Mouse (Mus musculus) CH12.LX (cell line): Measurements from ENCODE around the gene Pex12. TPM values are rescaled to one million over a fixed set of nuclear protein-coding genes. Genes with fewer than 3 reads are reported as not detected.

Experiments used
- DNase-seq: peaks from one replicate; pipeline ENCODE4 v3.0.0-alpha.2; 2013; ENCODE audit errors: extremely low read depth
- H3K27ac ChIP-seq: 2 replicates; pipeline ENCODE4 v1.5.1; 2012; ENCODE audit warnings: low read depth, mild to moderate bottlenecking, control low read depth, moderate library complexity; ENCODE audit not compliant: insufficient read depth
- H3K27me3 ChIP-seq: replicated peaks from 2 replicates; pipeline ENCODE3; 2012; ENCODE audit warnings: inconsistent platforms
- H3K36me3 ChIP-seq, 2 experiments: replicated peaks in 1 of 2; 2 replicates each; pipeline versions ENCODE3 to v1.6.1; 2012; ENCODE audit warnings: inconsistent platforms in 1 of 2, low read length in 1 of 2, mild to moderate bottlenecking in 1 of 2, mixed read lengths in 1 of 2, moderate library complexity in 1 of 2; ENCODE audit not compliant: control insufficient read depth in 1 of 2, insufficient read depth in 1 of 2
- H3K4me1 ChIP-seq, 2 experiments: 2 replicates each; pipeline ENCODE4 v1.6.1; 2012; ENCODE audit warnings: inconsistent platforms in 1 of 2, moderate library complexity in 1 of 2; ENCODE audit not compliant: insufficient read depth in 2 of 2, control insufficient read depth in 1 of 2
- H3K4me2 ChIP-seq: 2 replicates; pipeline ENCODE4 v1.6.1; 2012; ENCODE audit warnings: low read depth, mild to moderate bottlenecking, control low read depth; ENCODE audit not compliant: poor library complexity, insufficient read depth, severe bottlenecking
- H3K4me3 ChIP-seq, 3 experiments: fragments of 150-350 bp in 1 of 3; sonication (generic) in 1 of 3; replicated peaks in 1 of 3; 2 replicates each; pipeline versions ENCODE3 to v1.5.1; 2011 to 2012; ENCODE audit warnings: low read depth in 2 of 3, low read length in 2 of 3, mild to moderate bottlenecking in 2 of 3, moderate library complexity in 2 of 3, control low read depth in 1 of 3, improper control_type of control experiment in 1 of 3, inconsistent platforms in 1 of 3, mixed read lengths in 1 of 3; ENCODE audit not compliant: poor library complexity in 1 of 3
- H3K79me2 ChIP-seq: replicated peaks from 2 replicates; pipeline ENCODE4 v1.6.1; 2012; ENCODE audit warnings: mild to moderate bottlenecking, moderate library complexity; ENCODE audit not compliant: control insufficient read depth, poor library complexity, insufficient read depth, severe bottlenecking; ENCODE audit errors: extremely low read depth
- H3K9ac ChIP-seq: 2 replicates; pipeline ENCODE4 v1.6.1; 2012; ENCODE audit warnings: low read depth, mild to moderate bottlenecking, control low read depth, moderate library complexity; ENCODE audit not compliant: insufficient read depth
- H3K9me3 ChIP-seq: replicated peaks from 2 replicates; pipeline ENCODE3; 2012; ENCODE audit warnings: low read length, inconsistent platforms, mixed read lengths
- CHD1 ChIP-seq: IDR thresholded peaks from 2 replicates; pipeline ENCODE4 v1.6.1; 2012; ENCODE audit warnings: low read depth, low read length, improper control_type of control experiment, inconsistent platforms
- CHD2 ChIP-seq: IDR thresholded peaks from 2 replicates; pipeline ENCODE4 v1.6.1; 2011; ENCODE audit warnings: low read length, improper control_type of control experiment
- CTCF ChIP-seq, 2 experiments: IDR thresholded peaks in 1 of 2; conservative IDR thresholded peaks in 1 of 2; 2 replicates each; pipeline ENCODE4 v1.5.1; 2011 to 2012; ENCODE audit warnings: low read depth in 2 of 2, low read length in 2 of 2, improper control_type of control experiment in 1 of 2, inconsistent platforms in 1 of 2, mild to moderate bottlenecking in 1 of 2, moderate library complexity in 1 of 2
- E2F4 ChIP-seq: IDR thresholded peaks from 2 replicates; pipeline ENCODE4 v1.6.1; 2011; ENCODE audit warnings: low read depth, low read length, improper control_type of control experiment; ENCODE audit not compliant: insufficient replicate concordance
- ELF1 ChIP-seq: IDR thresholded peaks from 2 replicates; pipeline ENCODE4 v1.6.1; 2014; ENCODE audit warnings: low read depth, mild to moderate bottlenecking, inconsistent platforms, low read length, improper control_type of control experiment
- EP300 ChIP-seq: IDR thresholded peaks from 2 replicates; pipeline ENCODE4 v1.6.1; 2011; ENCODE audit warnings: low read length, improper control_type of control experiment
- GABPA ChIP-seq: IDR thresholded peaks from 2 replicates; pipeline ENCODE4 v1.6.1; 2012; ENCODE audit warnings: low read depth, low read length, improper control_type of control experiment, inconsistent platforms; ENCODE audit not compliant: insufficient replicate concordance
- HCFC1 ChIP-seq: IDR thresholded peaks from 2 replicates; pipeline ENCODE4 v1.6.1; 2012; ENCODE audit warnings: low read depth, mild to moderate bottlenecking, inconsistent platforms, low read length, improper control_type of control experiment
- IRF4 ChIP-seq: IDR thresholded peaks from 2 replicates; pipeline ENCODE4 v1.6.1; 2014; ENCODE audit warnings: low read depth, mild to moderate bottlenecking, inconsistent platforms, low read length, improper control_type of control experiment
- JUN ChIP-seq: IDR thresholded peaks from 2 replicates; pipeline ENCODE4 v1.6.1; 2011; ENCODE audit warnings: low read depth, mild to moderate bottlenecking, low read length, improper control_type of control experiment, moderate library complexity; ENCODE audit not compliant: insufficient read depth
- MXI1 ChIP-seq: IDR thresholded peaks from 2 replicates; pipeline ENCODE4 v1.6.1; 2011; ENCODE audit warnings: mild to moderate bottlenecking, low read depth, low read length, improper control_type of control experiment
- NELFE ChIP-seq: IDR thresholded peaks from 2 replicates; pipeline ENCODE4 v1.6.1; 2011; ENCODE audit warnings: low read depth, low read length, improper control_type of control experiment
- POLR2A ChIP-seq: IDR thresholded peaks from 2 replicates; pipeline ENCODE4 v1.6.1; 2011; ENCODE audit warnings: low read depth, mild to moderate bottlenecking, improper control_type of control experiment, low read length
- POLR2AphosphoS2 ChIP-seq: IDR thresholded peaks from 2 replicates; pipeline ENCODE4 v1.6.1; 2011; ENCODE audit warnings: low read depth, low read length, improper control_type of control experiment
- SIN3A ChIP-seq: IDR thresholded peaks from 2 replicates; pipeline ENCODE4 v1.6.1; 2012; ENCODE audit warnings: low read length, improper control_type of control experiment, inconsistent platforms
- SMC3 ChIP-seq: IDR thresholded peaks from 2 replicates; pipeline ENCODE4 v1.6.1; 2011; ENCODE audit warnings: low read depth, low read length, improper control_type of control experiment
- USF1 ChIP-seq: IDR thresholded peaks from 2 replicates; pipeline ENCODE4 v1.6.1; 2014; ENCODE audit warnings: low read depth, mild to moderate bottlenecking, inconsistent platforms, low read length, improper control_type of control experiment
- USF2 ChIP-seq: conservative IDR thresholded peaks from 2 replicates; pipeline ENCODE4 v1.6.1; 2011; ENCODE audit warnings: low read depth, low read length, improper control_type of control experiment
- ZC3H11A ChIP-seq: IDR thresholded peaks from 2 replicates; pipeline ENCODE4 v1.6.1; 2012; ENCODE audit warnings: low read depth, mild to moderate bottlenecking, inconsistent platforms, low read length, improper control_type of control experiment
- ZKSCAN1 ChIP-seq: IDR thresholded peaks from 2 replicates; pipeline ENCODE4 v1.6.1; 2012; ENCODE audit warnings: low read depth, inconsistent platforms, low read length, improper control_type of control experiment, borderline replicate concordance
- ZNF384 ChIP-seq: IDR thresholded peaks from 2 replicates; pipeline ENCODE4 v1.6.1; 2012; ENCODE audit warnings: low read depth, low read length, improper control_type of control experiment, inconsistent platforms
- dilution Hi-C: fragments of 300-500 bp; cut with MboI; formaldehyde crosslinking; loops from 2 replicates; pipeline ENCODE4 v1.14.3; 2020; ENCODE audit warnings: low sequenced_read_pairs; ENCODE audit not compliant: extremely low pct_unique_long_range_greater_than_20kb, extremely low pct_ligation_motif_present
- in situ Hi-C: fragments of 300-500 bp; cut with MboI; formaldehyde crosslinking; loops from 3 replicates; pipeline ENCODE4 v1.14.3; 2019; ENCODE audit warnings: low sequenced_read_pairs, low pct_ligation_motif_present, low pct_unique_long_range_greater_than_20kb, mixed read lengths
- polyA plus RNA-seq: library from polyadenylated mRNA; unstranded; fragments of >175 nt; gene quantifications from 2 replicates; pipeline ENCODE4 v1.2.1, GENCODE M21; 2012; ENCODE audit warnings: low read depth; ENCODE audit not compliant: insufficient read length
- total RNA-seq, 2 experiments: library from RNA; depleted of rRNA; stranded (reverse); fragments of 300-350 nt in 1 of 2; fragments of >200 nt in 1 of 2; gene quantifications; 2 replicates each; pipeline ENCODE4 v1.2.3; 2012 to 2014

Gene Pex12
- total and polyA plus RNA-seq, 3 experiments: 8.2 to 30.7 (median 9.5) TPM

DNA sequence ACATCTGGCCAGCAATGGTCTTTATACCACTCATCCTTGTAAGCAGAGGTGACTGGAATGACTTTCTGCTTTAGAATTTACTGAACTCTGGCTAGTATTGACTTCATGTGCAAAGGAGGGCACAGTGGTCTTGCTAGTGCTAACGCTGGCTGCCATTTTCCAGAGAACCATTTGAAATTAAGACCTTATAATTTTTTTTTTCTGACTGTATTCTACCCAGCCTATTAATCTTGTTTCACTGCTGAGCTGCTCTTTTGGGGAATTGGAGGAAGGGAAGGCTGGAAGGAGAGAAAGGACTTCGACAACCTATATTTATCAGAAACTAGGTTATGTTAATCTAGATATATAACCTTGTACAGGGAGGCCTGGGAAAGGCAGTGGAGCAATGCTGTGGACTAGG, 2.1 kb upstream of the Pex12 start:
- no peak for DNase-seq
- peaks cover 46% of the 10 kb centered on the region for H3K79me2 ChIP-seq
- H3K4me1 ChIP-seq: peaks cover 7 to 72% of the 10 kb centered on the region in 2 experiments
- peaks cover 10 to 28% of the 10 kb centered on the region in 2 experiments for H3K36me3 ChIP-seq
- H3K4me2 ChIP-seq: no peak overlapping the region
- no peak overlapping the region for H3K27ac ChIP-seq
- TF ChIP-seq SMC3 (no peak), ZC3H11A (no peak), MXI1 (0 out of 2 replicates have a peak, but pooled peaks have one; percentile 29), CHD2 (no peak), ELF1 (no peak), POLR2AphosphoS2 (no peak), HCFC1 (no peak), USF1 (no peak), JUN (no peak), SIN3A (no peak), POLR2A (no peak), E2F4 (no peak), CTCF (conservative IDR thresholded peaks at IDR 0.05 in 1 of 2, IDR thresholded peaks at IDR 0.05 in 1 of 2; ENCODE audit: low read depth in 2 of 2, low read length in 2 of 2) (no peak), CHD1 (peak; percentile 60; the same call in 1 of the 2 replicates), ZKSCAN1 (no peak), USF2 (no peak), ZNF384 (no peak)
- dilution Hi-C loops (no loop called here), in situ Hi-C loops (no loop called here)
- H3K9me3 ChIP-seq: no peaks in the 10 kb centered on the region
- no peak overlapping the region for H3K9ac ChIP-seq
- no peak overlapping the region for H3K4me3 ChIP-seq
- H3K27me3 ChIP-seq: no peaks in the 10 kb centered on the region

DNA sequence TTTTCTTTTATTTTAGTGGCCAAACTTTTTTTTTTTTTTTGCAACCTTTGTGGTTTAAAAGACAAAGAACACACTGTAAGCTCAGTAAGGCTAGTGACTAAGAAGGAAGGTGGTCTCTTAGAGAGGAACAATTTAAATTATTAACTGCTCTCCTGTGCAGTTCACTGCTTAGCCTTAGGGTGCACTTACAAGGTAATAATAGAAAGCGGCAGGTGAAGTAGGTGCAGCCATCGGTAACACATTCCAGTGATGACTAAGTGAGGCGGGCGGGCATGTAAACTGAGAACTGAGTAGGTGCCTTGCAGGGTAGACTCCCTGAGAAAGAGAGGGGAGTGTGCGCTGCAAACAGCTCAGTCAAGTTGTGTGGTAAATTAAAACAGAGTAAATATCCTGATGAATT, 1.4 kb upstream of the Pex12 start:
- dilution Hi-C loops: no loop called here
- DNase-seq: no peak
- Histone ChIP-seq H3K4me3 (peak overlapping the region; percentile 38 to 97 (median 90)), H3K79me2 (peaks cover 44% of the 10 kb centered on the region), H3K27me3 (no peaks in the 10 kb centered on the region), H3K4me2 (peak overlapping the region; percentile 87), H3K27ac (no peak overlapping the region), H3K9me3 (no peaks in the 10 kb centered on the region), H3K9ac (peak overlapping the region; percentile 79; the same call in 1 of the 2 replicates), H3K36me3 (peaks cover 8 to 23% of the 10 kb centered on the region in 2 experiments), H3K4me1 (peaks cover 7 to 70% of the 10 kb centered on the region in 2 experiments)
- in situ Hi-C loops: no loop called here
- TF ChIP-seq EP300 (peak; percentile 8; the same call in 1 of the 2 replicates), CHD1 (0 out of 2 replicates have a peak, but pooled peaks have one; percentile 12), GABPA (no peak), IRF4 (peak; percentile 10; the same call in 1 of the 2 replicates), NELFE (no peak)
